Mouse (Mus musculus) forebrain, embryonic 16.5 days (tissue): ENCODE data around the gene Cep85l. TPM values are rescaled to one million over a fixed set of nuclear protein-coding genes. Genes with fewer than 3 reads are reported as not detected.

Experiments used
- ATAC-seq: fragments of 200-750 bp; cut with Nextera tagmentation; 2 replicates; pipeline ENCODE4 v1.8.0; 2017; ENCODE audit warnings: mild to moderate bottlenecking, moderate library complexity
- H3K27ac ChIP-seq: fragments of 300-500 bp; sonication (generic); 2 replicates; pipeline ENCODE4 v1.5.1; 2014; ENCODE audit warnings: low read length, control low read depth
- H3K27me3 ChIP-seq: fragments of 300-500 bp; sonication (generic); replicated peaks from 2 replicates; pipeline ENCODE4 v1.6.1; 2014; ENCODE audit warnings: low read length; ENCODE audit not compliant: control insufficient read depth, insufficient read depth
- H3K36me3 ChIP-seq: fragments of 300-500 bp; sonication (generic); 2 replicates; pipeline ENCODE4 v1.6.1; 2014; ENCODE audit not compliant: control insufficient read depth, insufficient read depth
- H3K4me1 ChIP-seq: fragments of 300-500 bp; sonication (generic); replicated peaks from 2 replicates; pipeline ENCODE4 v1.6.1; 2014; ENCODE audit warnings: low read length; ENCODE audit not compliant: control insufficient read depth, insufficient read depth
- H3K4me2 ChIP-seq: fragments of 300-500 bp; sonication (generic); 2 replicates; pipeline ENCODE4 v1.6.1; 2014; ENCODE audit warnings: mild to moderate bottlenecking, low read length, control low read depth
- H3K4me3 ChIP-seq: fragments of 300-500 bp; sonication (generic); replicated peaks from 2 replicates; pipeline ENCODE4 v1.5.1; 2014; ENCODE audit warnings: mild to moderate bottlenecking, low read length, control low read depth
- H3K9ac ChIP-seq: fragments of 300-500 bp; sonication (generic); replicated peaks from 2 replicates; pipeline ENCODE4 v1.6.1; 2014; ENCODE audit warnings: low read depth, low read length, control low read depth
- H3K9me3 ChIP-seq: fragments of 300-500 bp; sonication (generic); 2 replicates; pipeline ENCODE4 v1.6.1; 2016; ENCODE audit warnings: low read length; ENCODE audit not compliant: control insufficient read depth
- WGBS: fragments of 180-500 bp; shearing (Covaris S2); extraction: QIAGEN DNeasy Blood & Tissue Kit; methylation state at CpG from one replicate; pipeline ENCODE4 v1.1.7; 2014; 5-methylcytosine and 5-hydroxymethylcytosine counted together
- polyA plus RNA-seq: library from polyadenylated mRNA; unstranded; fragments of >200 nt; fragmentation: Nextera tagmentation; extraction: Ambion mirVana; gene quantifications from 2 replicates; pipeline ENCODE4 v1.2.1, GENCODE M21; 2015

Gene Cep85l
- polyA plus RNA-seq, 1 experiment from 2014 or later = 8.3 TPM

DNA sequence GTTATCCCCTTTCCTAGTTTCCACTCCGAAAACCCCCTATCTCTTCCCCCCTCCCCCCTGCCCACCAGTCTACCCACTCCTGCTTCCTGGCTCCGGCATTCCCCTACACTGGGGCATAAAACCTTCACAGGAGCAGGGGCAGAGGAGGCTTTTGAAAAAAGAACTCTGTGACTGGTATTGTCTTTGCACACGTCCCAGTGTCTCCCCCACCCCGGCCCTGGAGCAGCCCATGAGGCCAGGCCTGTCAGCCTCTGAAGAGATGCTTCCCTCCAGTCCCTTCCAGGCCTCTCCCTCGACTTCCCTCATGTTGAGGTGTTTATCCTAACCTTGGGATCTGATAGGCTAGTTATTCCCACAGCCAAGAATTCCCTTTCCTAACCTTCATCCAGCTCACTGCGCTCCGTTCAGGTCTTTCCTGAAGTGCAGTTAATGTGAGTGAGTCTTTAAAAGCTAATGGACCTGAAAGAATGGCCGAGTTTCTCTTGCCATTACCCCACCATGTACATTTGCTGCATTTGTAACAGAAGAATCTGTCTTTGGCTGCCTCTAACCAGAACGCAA is 36.5 kb upstream of the Cep85l start:
- H3K9ac ChIP-seq = no peak overlapping the region
- H3K9me3 ChIP-seq = no peaks in the 10 kb centered on the region
- no peak overlapping the region for H3K27ac ChIP-seq
- H3K4me2 ChIP-seq = no peak overlapping the region
- H3K27me3 ChIP-seq = no peaks in the 10 kb centered on the region
- ATAC-seq = no peak
- 51% methylated on average over 9 of the region's 9 CpGs for WGBS
- H3K4me1 ChIP-seq = no peaks in the 10 kb centered on the region; the same call in 1 of the 2 replicates
- H3K4me3 ChIP-seq = no peak overlapping the region
- no peaks in the 10 kb centered on the region for H3K36me3 ChIP-seq

DNA sequence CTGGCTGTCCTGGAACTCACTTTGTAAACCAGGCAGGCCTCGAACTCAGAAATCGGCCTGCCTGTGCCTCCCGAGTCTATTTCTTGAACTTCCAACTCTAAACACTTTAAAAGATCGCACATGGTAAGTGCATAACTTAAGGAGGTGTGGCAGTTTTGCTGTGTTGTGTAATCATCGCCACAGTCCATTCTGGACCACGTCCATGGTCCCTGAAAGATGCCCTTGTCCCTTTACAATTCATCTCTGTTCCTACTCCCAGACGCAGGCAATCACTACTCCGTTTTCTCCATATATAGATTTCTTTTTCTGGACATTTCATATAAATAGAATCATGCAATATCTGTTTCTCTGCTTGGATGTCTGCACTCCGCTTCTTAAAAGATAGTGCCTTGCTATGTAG is 35.5 kb upstream of the Cep85l start:
- H3K4me1 ChIP-seq = no peaks in the 10 kb centered on the region; the same call in 1 of the 2 replicates
- no peak overlapping the region for H3K27ac ChIP-seq
- no peak overlapping the region for H3K4me2 ChIP-seq
- WGBS = 82% methylated on average over 9 of the region's 9 CpGs
- no peak for ATAC-seq
- no peaks in the 10 kb centered on the region for H3K27me3 ChIP-seq
- no peaks in the 10 kb centered on the region for H3K36me3 ChIP-seq
- no peak overlapping the region for H3K4me3 ChIP-seq
- H3K9ac ChIP-seq = no peak overlapping the region
- H3K9me3 ChIP-seq = no peaks in the 10 kb centered on the region

DNA sequence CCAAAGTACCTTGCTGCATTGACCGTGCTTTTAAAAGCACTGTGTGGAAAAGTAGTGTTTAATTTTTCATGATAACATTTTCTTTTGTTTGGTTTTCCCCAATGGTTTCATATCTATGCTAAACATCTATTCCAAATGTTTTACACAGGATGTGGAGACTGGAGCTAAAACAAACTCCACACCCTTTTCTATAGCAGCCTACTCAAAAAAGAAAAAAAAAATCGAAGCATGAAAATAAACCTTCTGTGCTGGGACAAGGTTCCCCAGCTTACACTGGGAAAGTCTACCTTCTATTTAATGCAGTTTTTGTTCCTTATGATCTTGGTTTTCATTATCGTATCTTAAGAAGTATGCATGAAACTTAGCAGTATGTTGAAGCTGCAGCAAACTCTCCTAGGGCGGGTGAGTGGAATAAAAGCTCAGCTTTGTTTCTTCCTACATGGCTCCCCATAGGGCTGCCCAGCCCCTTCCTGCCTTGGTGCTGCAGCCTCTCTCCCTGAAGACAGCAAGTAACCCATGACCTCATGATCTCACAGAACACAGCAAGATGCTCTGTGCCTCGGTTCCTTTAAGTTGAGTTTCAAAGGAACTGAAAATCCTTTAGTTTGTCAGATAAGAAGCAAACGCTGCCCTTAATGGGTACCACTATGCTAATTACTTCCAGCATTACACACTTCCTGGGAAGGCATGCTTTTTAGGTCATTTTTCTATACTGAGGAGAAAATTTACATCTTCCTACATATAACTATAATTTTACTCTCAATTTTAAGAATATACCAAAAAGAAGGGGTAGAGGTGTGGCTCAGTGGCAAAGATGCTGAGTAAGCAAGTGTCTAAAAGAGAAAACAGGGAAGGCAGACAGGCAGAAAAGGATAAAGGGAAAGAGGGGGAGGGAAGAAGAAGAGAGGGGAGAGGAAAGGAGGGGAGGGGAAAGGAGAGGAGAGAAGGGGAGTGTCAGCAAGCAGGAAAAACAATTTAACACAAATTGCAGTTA is 34.6 kb upstream of the Cep85l start:
- H3K36me3 ChIP-seq = no peaks in the 10 kb centered on the region
- no peaks in the 10 kb centered on the region for H3K27me3 ChIP-seq
- ATAC-seq = no peak
- H3K4me1 ChIP-seq = no peaks in the 10 kb centered on the region; the same call in 1 of the 2 replicates
- H3K27ac ChIP-seq = no peak overlapping the region
- no peaks in the 10 kb centered on the region for H3K9me3 ChIP-seq
- WGBS = 32% methylated on average over 6 of the region's 6 CpGs
- no peak overlapping the region for H3K4me2 ChIP-seq
- H3K4me3 ChIP-seq = no peak overlapping the region
- H3K9ac ChIP-seq = no peak overlapping the region

DNA sequence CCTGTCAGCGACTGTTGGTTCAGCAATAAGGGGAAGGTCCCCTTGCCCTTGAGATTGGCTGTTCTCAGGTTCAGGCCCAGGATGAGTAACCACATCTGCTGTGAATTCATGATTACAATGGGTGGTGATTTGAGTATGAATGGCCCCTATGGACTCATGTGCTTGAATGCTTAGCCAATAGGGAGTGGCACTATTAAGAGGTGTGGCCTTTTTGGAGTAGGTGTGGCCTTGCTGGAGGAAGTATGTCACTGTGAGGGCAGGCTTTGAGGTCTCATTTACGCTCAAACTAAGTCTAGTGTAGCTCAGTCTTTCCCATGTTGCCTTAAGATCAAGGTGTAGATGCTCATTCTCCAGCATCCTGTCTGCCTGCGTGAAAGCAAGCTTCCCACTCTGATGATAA is 33.2 kb upstream of the Cep85l start:
- no peaks in the 10 kb centered on the region for H3K27me3 ChIP-seq
- H3K4me1 ChIP-seq = no peaks in the 10 kb centered on the region; the same call in 1 of the 2 replicates
- no peaks in the 10 kb centered on the region for H3K9me3 ChIP-seq
- no peak overlapping the region for H3K4me3 ChIP-seq
- H3K4me2 ChIP-seq = no peak overlapping the region
- 94% methylated on average over 3 of the region's 3 CpGs for WGBS
- H3K36me3 ChIP-seq = no peaks in the 10 kb centered on the region
- ATAC-seq = no peak
- H3K27ac ChIP-seq = no peak overlapping the region
- no peak overlapping the region for H3K9ac ChIP-seq

DNA sequence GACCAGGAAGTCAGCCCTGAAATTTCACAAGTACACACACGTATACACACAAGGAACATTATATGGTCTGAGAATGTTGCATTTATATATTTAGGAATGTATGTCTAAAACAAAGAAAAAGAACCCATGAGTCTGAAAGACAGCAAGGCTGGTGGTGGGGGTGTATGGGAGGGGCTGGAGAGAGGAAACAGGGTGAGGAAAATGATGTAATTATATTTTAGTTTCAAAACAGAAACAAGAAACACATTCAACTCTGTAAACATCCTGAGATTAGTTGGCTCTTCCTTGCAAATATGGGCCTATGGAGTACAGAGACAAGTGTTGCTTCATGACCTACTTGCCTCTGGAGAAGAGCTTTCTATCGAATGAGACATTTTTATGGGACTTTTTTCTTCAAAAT is 32.4 kb upstream of the Cep85l start:
- Histone ChIP-seq H3K4me2 (no peak overlapping the region), H3K4me1 (no peaks in the 10 kb centered on the region; the same call in 1 of the 2 replicates), H3K36me3 (no peaks in the 10 kb centered on the region), H3K9me3 (no peaks in the 10 kb centered on the region), H3K27ac (no peak overlapping the region), H3K4me3 (no peak overlapping the region), H3K27me3 (no peaks in the 10 kb centered on the region), H3K9ac (no peak overlapping the region)
- 91% methylated on average over 2 of the region's 2 CpGs for WGBS
- ATAC-seq = no peak

DNA sequence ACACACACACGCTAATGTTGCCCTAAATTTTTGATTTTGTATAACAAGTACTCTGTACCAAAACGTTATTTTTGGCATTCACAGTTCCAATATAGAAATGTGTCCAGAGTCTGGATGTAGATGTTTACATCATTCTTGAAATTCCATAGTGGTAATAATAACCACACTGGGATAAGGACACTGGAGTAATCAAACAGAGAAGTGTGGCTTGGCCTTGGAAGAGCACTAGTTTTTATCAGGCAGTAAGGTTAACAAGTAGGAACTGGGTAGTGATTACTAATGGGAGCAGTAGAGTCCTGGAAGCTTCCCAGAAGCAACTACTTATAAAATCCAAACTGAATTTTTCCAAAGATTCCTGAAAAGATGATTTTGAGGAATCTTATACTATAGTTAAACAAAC is 31.1 kb upstream of the Cep85l start:
- no peak overlapping the region for H3K4me3 ChIP-seq
- ATAC-seq = no peak
- no peaks in the 10 kb centered on the region for H3K27me3 ChIP-seq
- 74% methylated on average over 2 of the region's 2 CpGs for WGBS
- H3K4me1 ChIP-seq = no peaks in the 10 kb centered on the region; the same call in 1 of the 2 replicates
- H3K9ac ChIP-seq = no peak overlapping the region
- H3K27ac ChIP-seq = no peak overlapping the region
- H3K36me3 ChIP-seq = no peaks in the 10 kb centered on the region
- H3K9me3 ChIP-seq = no peaks in the 10 kb centered on the region
- H3K4me2 ChIP-seq = no peak overlapping the region

DNA sequence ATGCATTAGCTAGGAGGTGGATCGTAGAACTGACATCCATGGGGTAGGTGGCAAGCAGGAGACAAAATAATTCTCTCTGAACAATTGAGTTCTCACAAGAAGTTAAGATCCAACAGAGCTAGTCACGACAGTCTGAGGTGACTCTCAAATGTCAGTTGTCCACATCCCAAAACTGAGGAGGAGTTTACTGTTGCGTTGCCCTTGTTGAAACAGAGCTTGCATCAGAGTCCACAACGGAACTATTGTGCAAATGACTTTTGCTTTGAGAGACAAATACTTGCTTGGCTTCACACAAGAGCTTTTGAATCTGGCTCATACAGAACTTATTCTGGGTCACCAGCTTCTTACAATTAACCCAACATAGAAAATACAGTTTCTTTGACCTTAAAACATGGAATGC is 27.7 kb upstream of the Cep85l start:
- 83% methylated on average over 4 of the region's 4 CpGs for WGBS

DNA sequence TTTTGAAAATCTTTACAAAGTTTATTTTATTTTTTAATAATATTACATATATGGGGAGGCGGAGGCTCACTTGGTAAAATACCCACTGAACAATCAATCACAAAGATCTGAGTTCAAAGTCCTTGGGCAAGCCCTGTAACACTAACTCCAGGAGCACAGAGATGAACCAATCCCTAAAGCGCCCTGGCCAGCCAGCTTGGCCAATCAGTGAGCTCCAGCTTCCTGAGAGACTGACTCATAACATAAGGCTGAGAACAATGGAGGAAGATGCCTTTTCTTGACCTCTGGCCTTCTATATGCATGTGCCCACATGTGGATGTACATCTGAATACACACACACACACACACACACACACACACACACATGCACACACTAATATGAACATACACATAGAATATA is 27.1 kb upstream of the Cep85l start:
- H3K4me2 ChIP-seq = no peak overlapping the region
- no peaks in the 10 kb centered on the region for H3K27me3 ChIP-seq
- no peak overlapping the region for H3K27ac ChIP-seq
- H3K4me1 ChIP-seq = no peaks in the 10 kb centered on the region
- 92% methylated on average over 2 of the region's 2 CpGs for WGBS
- no peak for ATAC-seq
- H3K4me3 ChIP-seq = no peak overlapping the region
- no peaks in the 10 kb centered on the region for H3K9me3 ChIP-seq
- no peak overlapping the region for H3K9ac ChIP-seq
- no peaks in the 10 kb centered on the region for H3K36me3 ChIP-seq

More for the DNA sequence above, 27.7 kb upstream of the Cep85l start:
- Histone ChIP-seq H3K4me2 (no peak overlapping the region), H3K9me3 (no peaks in the 10 kb centered on the region), H3K27me3 (no peaks in the 10 kb centered on the region), H3K27ac (no peak overlapping the region), H3K4me3 (no peak overlapping the region), H3K4me1 (no peaks in the 10 kb centered on the region), H3K36me3 (no peaks in the 10 kb centered on the region), H3K9ac (no peak overlapping the region)
- no peak for ATAC-seq

DNA sequence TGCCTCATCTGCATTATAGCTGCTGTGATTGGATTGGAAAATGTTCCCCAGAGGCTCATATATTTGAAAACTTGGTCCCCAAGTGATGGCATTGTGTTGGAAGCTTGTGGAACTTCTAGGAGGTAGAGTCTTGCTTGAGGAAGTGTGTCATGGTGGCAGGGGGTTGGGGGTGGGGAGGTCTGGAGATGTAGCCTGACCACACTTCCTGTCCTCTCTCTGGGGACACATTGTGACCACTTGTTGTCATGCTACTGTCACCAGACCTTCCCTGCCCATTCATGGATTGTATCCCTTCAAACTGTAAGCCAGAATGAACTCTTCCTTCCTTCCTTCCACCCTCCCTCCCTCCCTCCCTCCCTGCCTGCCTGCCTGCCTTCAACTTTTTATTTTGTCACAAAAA is 22.5 kb upstream of the Cep85l start:
- H3K9me3 ChIP-seq = no peaks in the 10 kb centered on the region
- H3K4me1 ChIP-seq = peaks cover 10% of the 10 kb centered on the region
- H3K4me2 ChIP-seq = no peak overlapping the region
- no peak overlapping the region for H3K4me3 ChIP-seq
- ATAC-seq = no peak
- no peak overlapping the region for H3K27ac ChIP-seq
- H3K27me3 ChIP-seq = no peaks in the 10 kb centered on the region
- H3K36me3 ChIP-seq = no peaks in the 10 kb centered on the region
- no peak overlapping the region for H3K9ac ChIP-seq
